Mouse (Mus musculus): ENCODE measurements around the gene Pex16.
"Not testable (repeated sequence)": the region's sequence is repeated elsewhere in the genome, so short reads cannot be mapped to it uniquely, and the experiment has no call there.

Gene Pex16

GRCm38 (mm10) chr2:92389645-92390044 is 15.2 kb downstream of the Pex16 start:
- DNase-seq, result no peak

DNA sequence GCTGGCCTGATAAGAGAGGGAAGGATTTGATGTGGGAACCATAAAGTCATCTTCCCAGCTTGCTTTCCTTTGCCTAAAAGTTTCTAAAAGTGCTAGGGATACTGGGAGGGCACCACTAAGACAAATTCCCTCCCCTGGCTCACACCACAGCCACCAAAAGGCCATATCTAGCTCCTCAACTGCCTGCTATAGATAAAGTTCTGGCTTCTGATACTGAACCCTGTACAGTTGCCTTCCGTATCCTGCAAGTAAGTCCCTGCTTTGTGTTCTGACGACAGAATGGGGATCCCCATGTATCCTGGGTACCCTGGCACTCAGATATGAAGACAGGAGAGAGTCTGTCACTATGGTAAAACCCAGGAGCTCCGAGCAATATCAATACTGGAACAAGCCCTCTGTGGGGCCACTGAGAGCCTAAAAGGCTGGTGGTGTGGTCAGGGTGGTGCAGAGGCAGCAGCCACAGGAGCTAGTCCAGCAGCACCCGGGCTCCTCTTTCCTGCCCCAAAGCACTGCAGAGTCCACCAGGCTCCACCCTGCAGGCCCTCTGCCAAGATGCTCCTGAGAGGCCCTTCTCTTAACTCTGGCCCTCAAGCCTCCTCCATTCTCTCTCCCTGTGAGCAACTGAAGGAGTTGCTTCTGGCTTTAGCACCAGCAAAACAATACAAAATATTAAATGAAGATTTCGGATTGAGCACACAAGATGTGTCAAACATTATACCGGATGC is 15.9 kb downstream of the Pex16 start:
- no peak for DNase-seq

DNA sequence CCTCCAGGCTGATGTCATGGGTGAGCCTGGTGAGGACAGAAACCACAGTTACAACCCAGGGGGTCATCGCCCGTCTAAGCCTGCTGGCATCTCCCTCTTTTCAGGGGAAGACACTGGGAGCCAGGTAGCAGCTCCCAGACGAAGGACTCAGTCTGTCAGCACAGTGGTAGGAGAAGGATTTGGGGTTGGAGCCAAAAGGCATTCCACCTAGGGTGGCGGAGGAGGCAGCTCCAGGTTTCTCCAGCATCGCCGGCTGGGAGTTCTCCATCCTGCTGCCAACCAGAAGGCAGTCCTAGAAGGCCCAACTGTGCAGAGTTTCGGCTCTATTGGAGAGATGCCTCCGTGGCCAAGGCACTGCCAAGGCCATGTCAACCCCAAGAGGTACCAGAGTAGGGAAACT is 16.6 kb downstream of the Pex16 start:
- no peak for DNase-seq

- no peak for DNase-seq
These were observed 17.3 kb downstream of the Pex16 start for GRCm38 (mm10) chr2:92391703-92392317.

DNA sequence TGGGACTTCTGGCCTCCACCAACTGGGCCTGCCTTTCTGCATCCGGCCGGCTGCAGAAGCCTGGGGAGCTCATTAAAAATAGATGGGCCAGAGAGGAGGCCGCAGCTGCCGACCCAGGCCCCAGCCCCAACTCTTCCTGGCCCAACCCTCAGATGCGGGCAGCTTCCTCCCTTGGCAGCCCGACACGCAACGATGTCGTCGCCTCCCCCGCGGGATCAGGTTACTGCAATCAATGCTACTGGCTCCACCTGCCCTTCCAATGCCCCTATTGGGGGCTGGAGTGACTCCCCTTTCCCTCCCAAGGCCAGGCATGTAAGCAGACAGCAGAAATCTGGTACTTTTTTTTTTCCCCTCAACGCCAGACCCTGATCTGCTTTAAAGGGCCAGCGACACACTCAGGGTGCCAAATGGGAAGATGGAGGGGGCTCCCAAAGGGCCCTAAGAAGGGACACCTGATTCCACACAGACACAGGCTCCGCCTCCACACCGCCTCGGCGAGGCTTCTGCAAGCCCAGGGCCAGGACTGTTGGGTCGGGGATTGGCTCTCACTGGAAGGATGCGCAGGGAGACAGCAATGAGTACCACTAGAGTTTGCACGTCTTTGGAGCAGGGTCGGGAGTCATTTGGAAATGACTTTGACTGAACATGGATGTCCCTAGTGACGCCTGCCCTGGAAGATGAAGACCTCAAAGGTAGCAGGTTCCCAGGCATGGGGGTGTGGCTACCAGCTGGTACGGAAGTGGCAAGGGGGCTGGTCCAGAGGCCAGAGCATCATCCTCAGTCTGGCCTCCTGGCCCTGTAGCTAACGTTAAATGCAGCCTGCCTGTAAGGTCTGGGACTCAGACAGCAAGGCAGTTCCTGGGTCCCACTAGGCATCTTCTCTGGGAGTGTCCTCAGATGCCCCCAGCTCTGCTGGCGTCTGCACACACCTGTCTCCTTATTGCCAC is 18.1 kb downstream of the Pex16 start:
- no peak for DNase-seq

GRCm38 (mm10) chr2:92395535-92395934 is 21.1 kb downstream of the Pex16 start:
- no peak for DNase-seq

DNA sequence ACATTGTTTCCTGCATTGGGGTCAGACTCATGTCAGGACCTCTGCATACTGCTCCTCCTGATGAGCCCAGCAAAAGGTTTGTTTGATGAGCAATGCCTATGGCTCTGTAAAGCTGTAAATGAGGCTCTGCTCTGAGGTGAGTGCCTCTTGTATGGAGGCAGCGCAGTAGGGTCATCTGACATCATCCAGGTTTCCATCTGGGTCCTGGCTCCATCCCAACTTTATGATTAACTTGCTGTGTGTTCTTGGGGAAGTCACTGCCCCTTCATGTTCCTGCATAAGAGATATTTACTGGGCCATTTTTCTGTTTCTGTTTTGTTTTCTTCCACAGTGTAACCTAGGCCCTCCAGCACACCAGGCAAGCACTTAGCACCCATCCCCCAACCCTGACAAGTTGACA is 23.0 kb downstream of the Pex16 start:
- DNase-seq, result no peak

DNA sequence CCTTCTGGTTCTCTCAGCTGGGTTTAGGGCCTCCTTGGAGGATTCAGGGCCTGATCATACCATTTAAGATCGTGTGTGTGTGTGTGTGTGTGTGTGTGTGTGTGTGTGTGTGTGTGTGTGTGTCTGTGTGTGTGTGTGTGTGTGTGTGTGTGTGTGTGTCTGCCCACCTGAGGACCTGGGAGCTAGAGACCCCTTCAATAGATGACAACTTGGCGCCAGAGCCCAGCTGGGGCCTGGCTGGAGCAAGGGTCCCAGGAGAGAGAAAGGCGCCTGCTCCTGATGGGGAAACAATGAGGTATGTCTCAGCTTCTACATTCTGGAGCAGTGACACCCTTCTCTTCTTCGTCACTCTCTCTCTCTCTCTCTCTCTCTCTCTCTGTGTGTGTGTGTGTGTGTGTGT is 25.4 kb downstream of the Pex16 start:
- DNase-seq, result not testable (repeated sequence)

DNA sequence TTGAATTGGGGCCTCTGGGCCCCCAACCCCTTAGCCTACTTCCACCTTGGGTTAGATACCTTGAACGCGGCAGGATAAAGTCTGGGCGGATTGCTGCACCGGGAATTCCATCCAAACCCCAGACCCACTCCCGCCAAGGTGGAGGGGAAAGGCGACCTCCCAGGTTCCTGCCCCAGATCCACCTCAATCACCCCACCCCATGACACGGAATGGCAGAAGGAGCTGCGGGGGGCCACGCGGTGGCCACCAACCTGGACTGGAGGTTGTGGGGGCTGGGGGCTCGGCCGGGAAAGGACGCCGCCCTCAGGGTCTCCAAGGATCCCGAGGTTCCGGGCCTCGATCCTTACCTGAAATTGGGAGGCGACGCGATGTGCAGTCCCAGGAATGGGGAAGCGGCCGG is 26.2 kb downstream of the Pex16 start:
- no peak for DNase-seq

DNA sequence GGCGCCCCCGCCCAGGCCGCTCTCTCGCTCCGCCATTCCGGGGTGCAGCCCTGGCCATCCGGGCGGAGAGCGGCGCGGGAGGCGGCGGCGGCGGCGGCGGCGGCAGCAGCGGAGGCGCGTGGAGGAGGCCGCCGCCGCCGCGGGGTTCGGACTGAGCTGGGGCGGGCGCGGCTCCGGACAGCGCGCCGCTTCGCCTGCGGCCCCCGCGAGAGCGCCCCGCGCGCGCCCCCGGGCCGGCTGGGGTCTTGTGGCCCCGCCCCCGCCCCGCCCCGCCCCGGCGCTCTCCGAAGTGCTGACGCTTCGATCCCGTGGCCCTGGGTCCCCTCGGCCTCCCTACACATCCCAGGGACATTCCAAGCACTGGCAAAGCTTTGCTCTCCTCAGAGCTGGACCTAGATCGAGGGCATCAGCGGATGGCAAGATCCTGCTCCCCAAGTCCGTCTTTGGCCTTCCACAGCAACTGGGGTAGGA is 26.6 kb downstream of the Pex16 start, which contains the start of gene Mapk8ip1:
Mapk8ip1 (minus strand) TSS at position 173 of the 471 bp plus-strand sequence.
- no peak for DNase-seq

DNA sequence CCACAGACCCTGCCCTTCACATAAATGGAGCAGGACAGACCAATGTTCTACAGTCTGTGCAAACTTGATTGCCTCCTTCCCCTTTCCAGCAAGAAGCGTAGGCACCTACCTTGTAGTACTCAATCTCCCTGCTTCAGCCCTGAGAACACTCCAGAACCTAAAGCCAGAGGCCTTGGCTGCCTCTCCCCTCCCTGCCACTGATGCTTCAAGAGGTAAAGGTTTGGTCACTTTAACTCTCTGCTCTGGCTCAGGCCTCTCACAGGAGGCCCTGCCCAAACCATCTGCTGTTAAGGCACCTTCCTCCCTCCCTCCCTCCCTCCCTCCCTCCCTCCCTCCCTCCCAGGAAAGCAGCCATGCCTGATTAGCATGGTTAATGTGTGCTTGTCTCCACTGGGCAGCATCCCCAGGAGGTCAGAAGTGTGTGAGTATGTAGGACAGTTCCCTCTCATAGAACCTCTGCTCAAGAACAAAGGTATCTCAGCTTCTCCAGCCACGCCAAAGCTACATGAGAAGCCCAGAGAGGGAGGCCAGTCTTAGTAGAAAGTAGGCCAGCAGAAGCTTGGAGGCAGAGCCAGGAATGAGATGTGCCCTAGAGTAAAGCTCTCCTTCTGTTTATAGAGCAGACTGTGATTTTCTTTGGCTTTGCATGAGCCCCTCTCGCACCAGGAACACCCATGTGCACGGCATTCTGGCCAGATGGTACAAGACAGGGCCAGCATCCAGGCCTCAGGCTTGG is 28.3 kb downstream of the Pex16 start:
- no peak for DNase-seq

DNA sequence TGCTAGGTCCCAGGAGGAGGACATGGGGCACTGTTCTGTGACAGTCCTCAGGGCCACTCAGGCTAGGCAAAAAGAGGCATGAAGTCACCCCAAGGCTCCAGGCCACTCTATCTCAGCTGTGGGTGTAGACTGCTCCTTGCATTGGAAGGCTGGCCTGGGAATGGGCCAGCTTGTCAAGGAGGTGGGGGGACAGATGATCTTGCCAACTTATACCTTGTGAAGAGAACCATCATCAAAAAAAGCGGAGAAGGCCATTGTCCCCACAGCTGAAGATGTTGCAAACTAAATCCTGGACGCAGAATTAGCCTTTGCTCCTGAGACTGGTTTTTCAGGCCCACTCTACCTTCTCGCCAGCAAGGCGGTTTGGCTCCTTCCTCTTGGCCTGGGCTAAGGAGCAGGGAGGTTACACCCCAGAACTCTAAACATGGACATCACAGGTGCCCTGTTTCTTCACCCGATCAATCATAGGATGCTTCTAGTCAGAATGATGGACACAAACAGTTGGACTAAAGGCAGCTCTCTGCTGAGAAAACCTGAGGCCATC is 29.4 kb downstream of the Pex16 start:
- no peak for DNase-seq

- DNase-seq, result no peak
These were observed 30.3 kb downstream of the Pex16 start for GRCm38 (mm10) chr2:92404737-92405136.

DNA sequence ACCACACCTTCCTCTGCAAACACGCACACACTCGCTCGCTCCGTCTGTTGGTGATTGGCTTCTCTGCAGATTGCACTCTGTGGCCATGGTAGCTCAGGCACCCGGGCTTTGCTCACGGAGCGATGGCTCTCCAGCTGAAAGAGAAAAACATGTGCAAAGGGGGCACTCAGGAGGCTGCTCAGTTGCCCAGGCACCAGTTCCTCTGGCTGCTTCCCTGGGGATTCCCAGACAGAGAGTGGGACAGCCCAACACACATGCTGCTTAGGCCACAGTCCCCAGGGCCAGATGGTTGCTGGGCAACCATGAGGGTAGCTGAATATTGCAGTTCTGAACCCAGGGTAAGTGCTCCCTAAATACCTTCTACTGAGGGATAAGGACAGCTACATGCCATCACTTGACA is 31.2 kb downstream of the Pex16 start:
- no peak for DNase-seq

DNA sequence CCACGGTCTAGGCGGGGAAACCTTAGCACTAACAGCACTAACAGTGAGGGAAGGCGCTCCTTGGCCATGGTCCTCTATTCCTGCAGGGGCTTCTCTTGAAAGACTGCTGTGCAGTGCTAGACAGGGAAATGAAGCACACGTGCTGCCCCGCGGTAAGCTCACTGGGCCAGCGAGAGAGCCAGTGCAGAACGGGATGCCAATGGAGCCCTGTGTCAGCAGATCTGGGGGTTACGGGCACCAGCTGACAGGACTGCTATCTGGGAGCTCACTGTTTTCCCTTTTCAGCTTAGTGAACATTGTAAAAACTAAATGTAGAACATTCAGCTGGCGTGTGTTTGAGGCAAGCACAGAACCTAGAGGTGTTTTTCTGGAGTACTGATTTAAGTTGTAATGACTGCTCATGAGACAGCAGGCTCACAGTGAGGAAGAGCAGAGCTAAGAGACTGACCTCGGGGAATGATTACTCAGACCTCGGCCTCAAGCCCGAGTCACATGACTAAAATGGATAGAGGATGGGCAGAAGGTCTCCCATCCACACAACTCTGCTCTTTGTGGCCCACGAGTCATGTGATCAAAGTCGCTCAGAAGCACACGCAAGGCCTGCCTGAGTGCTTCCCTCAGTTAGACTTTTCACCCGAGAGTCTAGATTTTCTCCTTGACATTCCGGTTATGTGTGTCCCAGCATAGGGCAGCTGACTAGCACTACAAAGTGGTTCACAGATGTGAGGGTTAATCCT is 34.0 kb downstream of the Pex16 start:
- DNase-seq, result no peak

DNA sequence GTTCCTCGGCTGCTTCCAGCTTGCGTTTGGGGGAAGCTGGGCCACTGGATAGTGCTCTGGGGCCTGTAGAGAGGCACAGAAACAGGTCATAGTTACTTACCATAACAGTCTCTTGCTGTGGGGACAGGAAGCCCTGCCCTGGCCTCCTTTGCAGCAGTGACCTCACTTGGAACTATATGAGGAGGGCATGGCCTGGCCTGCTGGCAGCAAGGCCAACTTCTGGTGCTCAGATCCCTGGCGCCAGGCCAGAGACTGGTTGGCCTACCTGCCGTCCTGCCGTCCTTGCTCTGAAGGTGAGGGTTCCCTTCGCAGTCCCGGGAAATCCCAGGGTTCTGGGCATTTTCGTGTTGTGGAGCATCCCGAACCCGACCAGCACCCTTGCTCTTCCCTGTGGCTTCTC is 37.2 kb downstream of the Pex16 start:
- DNase-seq, result no peak

DNA sequence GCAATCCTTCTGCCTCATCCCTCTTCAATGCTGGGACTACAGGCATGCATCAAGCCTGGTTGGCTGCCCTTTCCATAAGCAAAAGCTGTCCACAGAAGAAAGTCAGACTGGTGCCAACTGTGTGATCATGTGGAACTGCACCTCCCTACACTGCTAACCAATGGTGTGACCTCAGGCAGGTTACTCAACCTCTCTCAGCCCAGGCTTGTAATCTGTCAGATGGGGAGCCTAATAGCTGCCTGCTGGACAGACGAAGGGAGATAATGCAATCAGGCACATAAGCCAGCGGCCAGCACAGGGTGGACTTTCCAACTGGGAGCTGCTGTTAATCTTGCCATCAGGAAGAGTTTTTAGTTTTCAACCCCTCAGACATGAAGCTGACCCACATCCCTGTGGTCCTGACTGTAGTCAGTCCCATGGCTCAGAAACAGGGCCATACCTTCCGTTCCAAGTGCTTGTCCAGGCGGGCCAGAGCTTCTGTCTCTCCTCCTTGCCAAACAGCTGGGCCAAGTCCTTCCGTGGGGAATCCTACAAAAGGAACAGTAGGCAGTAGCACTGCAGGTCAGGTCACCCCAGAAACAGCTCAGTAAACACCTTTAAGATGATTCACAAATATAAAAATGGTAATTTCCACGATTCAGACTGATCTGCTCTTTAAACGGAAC is 47.4 kb downstream of the Pex16 start:
- no peak for DNase-seq

DNA sequence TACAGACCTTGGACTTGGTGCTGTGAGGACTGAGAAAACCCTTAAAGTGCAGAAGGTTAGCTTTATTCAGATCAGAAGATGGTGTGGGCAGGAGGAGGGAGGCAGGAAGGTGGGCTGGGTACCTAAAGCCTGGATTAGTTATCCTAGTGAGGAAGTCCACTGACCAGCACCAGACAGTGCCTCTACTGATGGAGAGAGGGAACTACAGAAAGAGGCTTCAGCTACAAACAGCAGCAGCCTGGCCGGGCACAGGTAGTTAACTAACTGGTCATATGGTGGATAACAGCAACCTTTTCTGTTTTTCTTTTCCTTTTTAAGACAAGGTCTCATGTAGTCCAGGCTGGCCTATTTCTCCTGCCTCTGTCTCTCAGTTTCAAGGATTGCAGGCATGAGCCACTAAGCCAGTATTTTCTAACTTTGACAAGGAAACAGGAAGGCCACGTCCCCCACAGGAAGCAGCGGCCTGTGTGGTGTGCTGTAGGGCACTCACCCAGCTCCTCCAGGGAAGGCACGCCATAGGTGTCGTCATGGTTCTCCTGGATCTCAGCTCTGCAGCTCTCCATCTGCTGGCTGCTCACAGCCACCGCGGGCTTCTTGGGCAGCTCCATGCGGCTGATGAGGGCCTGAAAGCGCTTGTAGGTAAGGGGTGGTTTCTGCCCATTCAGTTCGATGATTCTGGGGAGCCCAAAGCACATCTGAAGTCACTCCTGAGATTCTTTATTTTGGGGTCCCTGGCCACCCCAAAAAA is 48.1 kb downstream of the Pex16 start:
- DNase-seq, result no peak

DNA sequence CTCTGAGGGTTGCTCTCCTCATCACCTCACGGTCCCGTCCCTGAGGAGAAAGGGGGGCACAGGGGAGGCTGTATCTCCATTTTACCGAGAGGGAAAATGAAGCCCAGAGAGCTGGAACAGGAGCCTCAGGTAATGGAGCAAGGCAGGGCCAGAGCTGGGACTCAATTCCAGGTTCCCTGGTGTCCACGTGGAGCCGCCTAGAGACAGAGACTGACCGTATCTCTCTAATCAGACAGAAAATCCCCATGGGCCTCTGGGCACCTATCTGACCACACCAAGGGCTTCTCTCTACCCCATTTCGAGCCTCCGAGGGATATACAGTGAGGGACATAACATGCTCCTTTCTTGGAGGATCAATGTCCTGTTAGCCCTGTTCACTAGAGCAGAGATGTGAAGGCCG is 48.7 kb downstream of the Pex16 start:
- DNase-seq, result no peak

DNA sequence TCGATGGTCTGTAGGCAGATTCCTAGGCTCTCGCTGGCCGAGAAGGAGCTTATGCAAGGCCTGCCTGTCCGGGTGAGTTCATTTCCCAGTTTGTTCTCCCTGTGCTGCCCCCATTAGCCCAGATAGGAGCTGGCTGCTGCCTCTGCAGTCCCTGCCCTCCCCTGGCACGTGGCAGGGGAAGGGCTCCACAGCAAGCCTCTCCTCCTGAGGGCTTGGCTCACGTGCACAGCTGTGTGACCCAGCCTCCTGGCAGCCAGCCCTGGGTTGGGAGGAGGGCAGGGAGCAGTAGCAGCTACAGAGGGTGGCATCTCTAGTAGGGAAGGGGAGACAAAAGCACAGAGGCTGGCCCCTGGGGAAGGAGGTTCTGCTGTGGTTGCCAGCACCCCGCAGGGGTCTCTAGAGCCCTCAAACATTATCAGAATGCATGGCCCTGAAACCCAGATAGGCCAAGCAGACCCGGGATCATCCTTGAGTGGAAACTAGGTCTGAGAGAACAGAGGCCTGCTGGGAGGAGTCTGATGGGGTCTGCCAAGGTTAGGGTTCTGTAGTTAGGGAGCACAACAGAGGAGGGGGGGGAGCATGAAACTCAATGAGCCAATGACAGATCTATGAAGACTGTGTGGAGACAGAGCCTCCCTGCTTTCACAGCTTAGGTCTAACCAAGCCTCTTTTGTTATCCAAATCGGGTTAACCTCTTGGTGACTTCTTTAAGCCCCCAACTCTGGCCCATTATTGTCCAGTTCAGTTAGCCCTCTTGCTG is 49.4 kb downstream of the Pex16 start:
- no peak for DNase-seq
